Mouse (Mus musculus) urinary bladder, adult 18-20 months (tissue): ENCODE measurements around the gene Ppp1r21.
A peak's percentile ranks its signal among the peaks of the same experiment; 100 is the strongest.

ENCODE experiments used
- DNase-seq, 2 experiments: peaks; one replicate each; pipeline ENCODE4 v3.0.0; 2022; ENCODE audit warnings: low spot score in 2 of 2, mixed read lengths in 2 of 2

Gene Ppp1r21

DNA sequence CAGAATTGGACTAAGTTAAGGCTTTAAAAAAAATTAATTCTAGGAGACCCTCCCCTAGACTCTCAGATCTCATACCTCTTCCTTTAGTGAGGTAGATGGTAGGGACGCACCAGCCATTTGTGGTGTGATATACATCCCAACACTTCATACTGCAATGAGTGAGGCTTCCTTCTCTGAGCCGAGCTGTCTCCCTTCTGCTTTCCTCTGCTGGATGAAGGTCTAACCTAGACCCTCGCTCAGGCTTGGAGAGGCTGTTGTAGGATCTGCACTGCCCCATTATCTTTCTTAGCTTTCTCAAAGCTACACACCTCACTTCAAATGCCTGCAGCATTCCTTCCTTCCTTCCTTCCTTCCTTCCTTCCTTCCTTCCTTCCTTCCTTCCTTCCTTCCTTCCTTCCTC is 83.8 kb downstream of the Ppp1r21 start:
- DNase-seq, result no peak

DNA sequence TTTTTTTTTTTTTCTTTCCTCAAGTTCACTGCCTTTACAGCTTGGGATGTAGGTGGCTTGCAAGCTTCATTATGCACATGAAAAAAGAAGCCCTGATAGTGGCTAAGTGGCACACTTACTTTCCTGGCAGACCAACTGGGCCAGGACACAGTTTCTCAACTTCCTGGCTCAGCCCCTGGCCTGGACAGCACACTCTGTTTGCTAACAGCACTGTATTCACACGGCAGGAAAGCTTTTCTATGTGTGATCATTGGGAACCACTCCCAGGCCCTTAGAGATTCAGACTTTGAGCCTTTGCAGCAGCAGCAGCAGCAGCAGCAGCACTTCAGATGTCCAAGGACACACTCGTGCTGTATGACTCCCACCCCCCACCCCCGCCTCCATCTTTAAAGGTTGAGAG is 84.3 kb downstream of the Ppp1r21 start:
- DNase-seq, result no peak

DNA sequence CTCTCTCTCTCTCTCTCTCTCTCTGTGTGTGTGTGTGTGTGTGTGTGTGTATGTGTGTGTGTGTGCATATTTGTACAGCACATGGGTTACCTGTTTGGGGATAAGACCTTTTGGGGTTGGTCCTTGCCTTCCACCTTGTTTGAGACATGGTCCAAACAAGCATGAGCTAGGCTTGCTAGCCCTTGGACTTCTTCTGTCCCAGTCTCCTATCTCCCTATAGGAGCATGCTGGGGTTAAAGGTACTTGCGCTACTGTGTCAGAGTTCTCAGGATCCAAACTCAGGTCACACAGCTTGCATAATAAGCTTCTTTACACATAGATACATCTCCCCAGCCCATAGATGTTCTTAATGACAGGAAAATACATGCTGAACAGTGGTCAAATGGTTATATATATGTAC is 84.8 kb downstream of the Ppp1r21 start:
- DNase-seq, result no peak

DNA sequence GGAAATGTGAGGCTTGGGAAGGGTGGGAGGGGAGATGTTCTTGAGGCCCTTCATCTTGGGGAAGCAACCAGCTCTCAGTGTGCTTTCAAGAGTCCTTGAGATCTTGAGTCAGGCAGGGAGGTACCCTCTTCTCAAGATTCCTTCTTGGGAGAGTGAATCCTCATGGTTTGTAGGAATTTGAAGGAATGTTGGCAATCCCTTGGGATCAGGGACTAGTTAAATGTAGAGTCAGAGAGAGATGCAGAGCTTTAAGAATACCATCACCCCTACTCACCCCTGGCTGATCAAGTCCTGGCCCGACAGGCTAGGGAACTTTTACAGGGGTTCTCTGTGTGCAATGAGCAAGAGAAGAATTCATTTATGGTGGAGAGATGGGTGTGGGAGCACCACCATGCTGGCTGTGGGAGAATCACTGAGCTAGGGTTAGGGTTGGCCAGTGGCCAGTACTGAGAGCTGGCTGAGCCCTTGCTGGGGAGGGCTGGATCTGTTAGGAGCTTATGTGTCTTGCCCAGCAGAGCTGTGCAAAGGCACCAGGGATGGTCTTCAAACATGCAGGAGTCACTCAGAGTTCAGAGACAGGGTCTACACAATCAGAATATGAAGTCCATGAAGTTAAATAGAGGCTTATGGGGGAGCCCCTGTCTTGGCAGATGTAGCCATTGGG is 85.7 kb downstream of the Ppp1r21 start:
- DNase-seq, result no peak

DNA sequence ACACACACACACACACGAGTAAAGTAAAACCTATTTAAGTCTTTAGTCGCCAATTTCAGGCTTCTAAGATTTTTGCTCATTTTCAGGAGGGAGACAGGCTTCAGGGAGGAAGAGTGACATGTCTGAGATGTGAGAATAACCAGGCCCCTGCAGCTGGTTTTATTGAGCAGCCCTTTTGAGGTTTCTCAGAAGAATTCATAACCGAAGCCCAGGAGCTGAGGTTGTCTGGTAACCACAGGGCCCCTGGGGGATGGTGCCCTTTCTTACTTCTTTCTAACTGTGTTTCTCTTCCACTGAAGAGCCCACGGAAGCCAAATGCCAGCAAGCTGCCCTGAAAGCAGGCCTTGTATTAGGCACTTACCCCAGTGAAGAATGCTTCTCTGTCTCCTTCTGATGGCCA is 91.0 kb downstream of the Ppp1r21 start:
- no peak for DNase-seq

DNA sequence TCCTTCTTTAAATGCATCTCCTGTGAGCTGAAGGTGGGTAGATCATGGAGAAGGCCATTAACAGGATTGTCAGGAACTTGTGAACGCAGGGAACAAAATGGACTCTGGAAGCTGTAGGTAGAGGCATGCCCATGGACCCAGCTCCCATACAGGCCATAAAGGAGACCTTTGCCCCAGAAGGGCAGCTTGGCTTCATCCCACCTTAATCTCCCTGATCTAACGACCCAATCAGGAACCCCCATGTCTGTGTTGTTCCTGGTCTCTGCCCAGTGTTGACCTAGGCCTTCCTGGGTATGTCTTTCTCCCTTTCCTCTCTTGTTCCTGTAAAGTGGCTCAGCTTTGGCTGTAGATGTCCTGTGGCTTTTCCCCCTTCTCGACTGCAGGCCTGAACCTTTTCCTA is 91.5 kb downstream of the Ppp1r21 start:
- DNase-seq, result no peak

DNA sequence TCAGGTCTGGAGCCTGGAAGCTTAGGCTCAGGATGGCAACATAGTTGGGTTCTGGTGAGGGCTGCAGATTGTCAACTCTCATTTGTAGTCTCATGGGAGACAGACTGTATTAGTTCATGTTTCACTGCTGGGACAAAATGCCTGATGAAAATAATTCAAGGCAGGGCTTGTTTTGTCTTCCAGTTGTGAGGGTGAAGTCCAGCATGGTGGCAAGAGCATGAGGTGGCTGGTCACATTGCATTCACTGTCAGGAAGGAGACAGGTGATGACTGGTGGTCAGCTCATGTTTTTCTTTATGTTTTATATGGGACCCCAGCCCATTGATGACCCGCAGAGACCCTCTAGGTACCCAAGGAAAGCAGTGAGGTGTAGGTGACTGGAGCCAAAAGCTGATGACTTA is 92.8 kb downstream of the Ppp1r21 start:
- no peak for DNase-seq

DNA sequence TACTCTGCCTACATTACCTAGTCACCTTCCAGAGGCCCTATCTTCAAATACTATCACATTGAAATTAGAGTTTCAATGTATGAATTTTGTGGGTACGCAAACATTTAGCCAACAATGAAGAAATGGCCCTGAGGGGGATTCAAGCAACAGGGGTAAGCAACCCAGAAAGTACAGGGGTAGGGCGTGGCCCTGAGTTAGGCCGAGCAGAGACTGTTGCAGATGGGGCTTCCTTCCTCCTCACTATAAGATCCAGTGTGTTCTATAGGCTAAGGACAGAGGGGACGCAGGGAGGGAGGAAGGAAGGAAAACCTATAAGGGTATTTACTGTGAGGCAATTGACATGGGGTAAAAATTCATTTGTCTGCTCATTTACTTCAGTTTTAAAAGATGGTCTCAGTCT is 94.5 kb downstream of the Ppp1r21 start:
- no peak for DNase-seq

DNA sequence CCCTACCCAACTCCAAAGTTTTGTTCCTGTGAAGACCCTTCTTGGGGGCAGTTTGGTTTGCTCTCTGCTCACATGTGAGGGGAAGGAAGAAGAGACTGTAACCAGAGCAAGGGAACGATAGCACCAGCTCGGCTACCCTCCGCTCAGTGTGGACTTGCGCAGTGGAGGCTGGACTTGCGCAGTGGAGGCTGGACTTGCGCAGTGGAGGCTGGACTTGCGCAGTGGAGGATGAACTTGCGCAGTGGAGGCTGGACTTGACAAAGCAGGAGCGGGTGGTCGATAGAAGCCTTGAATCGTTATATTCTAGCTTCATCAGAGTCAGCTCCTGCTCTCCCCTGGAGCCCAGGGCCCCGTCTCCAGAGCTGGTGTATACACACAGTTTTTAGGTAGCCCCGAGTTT is 95.4 kb downstream of the Ppp1r21 start:
- DNase-seq, result no peak

- DNase-seq, result no peak
Observed at GRCm38 (mm10) chr17:88625931-88626330, 96.0 kb downstream of the Ppp1r21 start.

GRCm38 (mm10) chr17:88626347-88626811 is 96.5 kb downstream of the Ppp1r21 start:
- no peak for DNase-seq

- peak in 1 of 2 experiments; percentile 14 for DNase-seq
Observed at GRCm38 (mm10) chr17:88627150-88627549, 97.2 kb downstream of the Ppp1r21 start.

- DNase-seq, result peak in 1 of 2 experiments; percentile 78
Observed at GRCm38 (mm10) chr17:88628676-88629380, 98.9 kb downstream of the Ppp1r21 start.

- DNase-seq, result peak in 1 of 2 experiments; percentile 45
Observed at GRCm38 (mm10) chr17:88629381-88629759, 99.5 kb downstream of the Ppp1r21 start.

GRCm38 (mm10) chr17:88629931-88630553 is 100.1 kb downstream of the Ppp1r21 start:
- peak in 1 of 2 experiments; percentile 73 for DNase-seq

- no peak for DNase-seq
Observed at GRCm38 (mm10) chr17:88630554-88630948, 100.6 kb downstream of the Ppp1r21 start.

- no peak for DNase-seq
Observed at GRCm38 (mm10) chr17:88632631-88633030, 102.7 kb downstream of the Ppp1r21 start.

- DNase-seq, result no peak
Observed at GRCm38 (mm10) chr17:88636076-88636475, 106.2 kb downstream of the Ppp1r21 start.

DNA sequence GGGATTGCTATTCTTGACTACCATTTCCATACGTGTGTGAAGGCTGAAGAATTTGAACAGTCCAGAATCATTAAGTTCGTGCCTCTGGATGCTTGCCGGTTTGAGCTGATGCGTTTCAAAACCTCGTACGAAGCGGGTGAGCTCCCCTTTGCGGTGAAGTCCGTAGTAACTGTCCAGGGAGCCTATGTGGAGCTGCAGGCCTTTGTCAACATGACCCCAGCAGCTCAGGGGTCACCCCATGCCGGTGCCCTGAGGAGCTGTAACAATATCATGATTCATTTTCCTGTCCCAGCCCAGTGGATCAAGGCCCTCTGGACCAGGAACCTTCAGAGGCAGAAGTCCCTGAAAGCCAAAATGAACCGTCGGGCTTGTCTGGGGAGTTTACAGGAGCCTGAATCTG is 106.7 kb downstream of the Ppp1r21 start:
- DNase-seq, result no peak
